Mouse (Mus musculus): ENCODE measurements around the gene Lars2. TPM values are rescaled to one million over a fixed set of nuclear protein-coding genes. Genes with fewer than 3 reads are reported as not detected.

Gene Lars2
- 353 TPM for polyA plus RNA-seq (2017; shearing (Covaris generic))

GRCm38 (mm10) chr9:123366708-123367385, at the start of gene Lars2:
Lars2 (plus strand) TSS chr9:123366927.

GRCm38 (mm10) chr9:123478586-123479195, 112.0 kb downstream of the Lars2 start, which contains the start of gene Limd1:
Limd1 (plus strand) TSS chr9:123478706.

Other genes with a start within 250 kb of the Lars2 start
- gene Clec3b, start 216.0 kb upstream of the Lars2 start, polyA plus RNA-seq (2017; shearing (Covaris generic)), result 0.64 TPM
- gene Cdcp1, start 150.9 kb upstream of the Lars2 start, polyA plus RNA-seq (2017; shearing (Covaris generic)), result 0.71 TPM
- 4.2 TPM for gene Tmem158, start 106.2 kb upstream of the Lars2 start, polyA plus RNA-seq (2017; shearing (Covaris generic))
- gene Limd1, start 111.8 kb downstream of the Lars2 start, polyA plus RNA-seq (2017; shearing (Covaris generic)), result 59.6 TPM
- 55.5 TPM for gene Sacm1l, start 162.8 kb downstream of the Lars2 start, polyA plus RNA-seq (2017; shearing (Covaris generic))

Measured in effector memory CD4-positive, alpha-beta T cell, adult 5 months (primary cell).